Mouse (Mus musculus) forebrain, embryonic 12.5 days (tissue): Measurements from ENCODE around the gene Lmf1. TPM values are rescaled to one million over a fixed set of nuclear protein-coding genes. Genes with fewer than 3 reads are reported as not detected.
A peak's percentile ranks its signal among the peaks of the same experiment; 100 is the strongest.

Experiments used
- ATAC-seq: fragments of 200-750 bp; cut with Nextera tagmentation; 2 replicates; pipeline ENCODE4 v1.8.0; 2017; ENCODE audit warnings: moderate TSS enrichment; ENCODE audit not compliant: low FRiP score
- H3K27ac ChIP-seq: fragments of 300-500 bp; sonication (generic); 2 replicates; pipeline ENCODE4 v1.5.1; 2016; ENCODE audit warnings: mild to moderate bottlenecking
- H3K27me3 ChIP-seq: fragments of 300-500 bp; sonication (generic); 2 replicates; pipeline ENCODE4 v1.6.1; 2016; ENCODE audit warnings: mild to moderate bottlenecking
- H3K36me3 ChIP-seq: fragments of 300-500 bp; sonication (generic); replicated peaks from 2 replicates; pipeline ENCODE4 v1.6.1; 2016; ENCODE audit warnings: mild to moderate bottlenecking
- H3K4me1 ChIP-seq: fragments of 300-500 bp; sonication (generic); 2 replicates; pipeline ENCODE4 v1.6.1; 2016
- H3K4me2 ChIP-seq: fragments of 300-500 bp; sonication (generic); 2 replicates; pipeline ENCODE4 v1.6.1; 2016; ENCODE audit warnings: mild to moderate bottlenecking, moderate library complexity
- H3K4me3 ChIP-seq: fragments of 300-500 bp; sonication (generic); replicated peaks from 2 replicates; pipeline ENCODE4 v1.5.1; 2016; ENCODE audit warnings: mild to moderate bottlenecking
- H3K9ac ChIP-seq: fragments of 300-500 bp; sonication (generic); 2 replicates; pipeline ENCODE4 v1.6.1; 2016; ENCODE audit warnings: mild to moderate bottlenecking
- H3K9me3 ChIP-seq: fragments of 300-500 bp; sonication (generic); 2 replicates; pipeline ENCODE4 v1.6.1; 2016
- WGBS: fragments of 180-500 bp; shearing (Covaris S2); methylation state at CpG from one replicate; pipeline ENCODE4 v1.1.7; 2016; 5-methylcytosine and 5-hydroxymethylcytosine counted together
- polyA plus RNA-seq: library from polyadenylated mRNA; unstranded; fragments of >200 nt; fragmentation: Nextera tagmentation; extraction: Ambion mirVana; gene quantifications from 2 replicates; pipeline ENCODE4 v1.2.1, GENCODE M21; 2016

Lmf1 gene
- polyA plus RNA-seq, 1 experiment from 2014 or later, result 21.0 TPM

GRCm38 (mm10) chr17:25656826-25657189 is 77.9 kb downstream of the Lmf1 start:
- H3K27ac ChIP-seq, result no peak overlapping the region
- 0 out of 2 replicates have a peak, but pooled peaks cover 4% of the 10 kb centered on the region for H3K4me1 ChIP-seq
- no peak overlapping the region; the same call in 1 of the 2 replicates for H3K9ac ChIP-seq
- no peak for ATAC-seq
- H3K36me3 ChIP-seq, result peaks cover 17% of the 10 kb centered on the region; the same call in 1 of the 2 replicates
- H3K9me3 ChIP-seq, result no peaks in the 10 kb centered on the region
- H3K4me2 ChIP-seq, result no peak overlapping the region
- no peak overlapping the region for H3K4me3 ChIP-seq
- H3K27me3 ChIP-seq, result no peaks in the 10 kb centered on the region
- WGBS, result 68% methylated on average over 3 of the region's 3 CpGs

GRCm38 (mm10) chr17:25663213-25663835 is 84.4 kb downstream of the Lmf1 start:
- H3K36me3 ChIP-seq, result no peaks in the 10 kb centered on the region
- peak overlapping the region; percentile 14; the same call in 1 of the 2 replicates for H3K9ac ChIP-seq
- H3K4me3 ChIP-seq, result no peak overlapping the region
- no peaks in the 10 kb centered on the region for H3K27me3 ChIP-seq
- H3K4me1 ChIP-seq, result peaks cover 21% of the 10 kb centered on the region
- no peaks in the 10 kb centered on the region for H3K9me3 ChIP-seq
- ATAC-seq, result no peak
- 69% methylated on average over 12 of the region's 12 CpGs for WGBS
- H3K4me2 ChIP-seq, result no peak overlapping the region
- no peak overlapping the region for H3K27ac ChIP-seq

GRCm38 (mm10) chr17:25665485-25665884 is 86.6 kb downstream of the Lmf1 start:
- H3K9ac ChIP-seq, result no peak overlapping the region
- ATAC-seq, result no peak
- H3K4me2 ChIP-seq, result no peak overlapping the region
- H3K4me1 ChIP-seq, result peaks cover 26% of the 10 kb centered on the region
- no peaks in the 10 kb centered on the region for H3K9me3 ChIP-seq
- H3K27me3 ChIP-seq, result no peaks in the 10 kb centered on the region
- H3K4me3 ChIP-seq, result no peak overlapping the region
- H3K36me3 ChIP-seq, result no peaks in the 10 kb centered on the region
- no peak overlapping the region for H3K27ac ChIP-seq
- 91% methylated on average over 6 of the region's 6 CpGs for WGBS

GRCm38 (mm10) chr17:25665891-25666290 is 87.0 kb downstream of the Lmf1 start:
- H3K4me1 ChIP-seq, result peaks cover 26% of the 10 kb centered on the region
- no peaks in the 10 kb centered on the region for H3K36me3 ChIP-seq
- no peak for ATAC-seq
- no peak overlapping the region for H3K27ac ChIP-seq
- 84% methylated on average over 8 of the region's 8 CpGs for WGBS
- H3K9ac ChIP-seq, result no peak overlapping the region
- H3K4me3 ChIP-seq, result no peak overlapping the region
- H3K9me3 ChIP-seq, result no peaks in the 10 kb centered on the region
- H3K4me2 ChIP-seq, result no peak overlapping the region
- H3K27me3 ChIP-seq, result no peaks in the 10 kb centered on the region

- Histone ChIP-seq H3K4me3 (no peak overlapping the region), H3K4me2 (no peak overlapping the region), H3K9me3 (no peaks in the 10 kb centered on the region), H3K36me3 (no peaks in the 10 kb centered on the region), H3K27me3 (no peaks in the 10 kb centered on the region), H3K27ac (0 out of 2 replicates have a peak overlapping the region, but pooled peaks have one; percentile 19), H3K9ac (no peak overlapping the region; the same call in 1 of the 2 replicates), H3K4me1 (peaks cover 21% of the 10 kb centered on the region)
- WGBS, result 65% methylated on average over 7 of the region's 7 CpGs
- ATAC-seq, result peak; percentile 66
Measured at GRCm38 (mm10) chr17:25668481-25669055, 89.7 kb downstream of the Lmf1 start.

GRCm38 (mm10) chr17:25672982-25673381 is 94.1 kb downstream of the Lmf1 start:
- H3K27ac ChIP-seq, result no peak overlapping the region
- H3K4me3 ChIP-seq, result no peak overlapping the region
- no peak for ATAC-seq
- peaks cover 10% of the 10 kb centered on the region for H3K4me1 ChIP-seq
- no peak overlapping the region for H3K9ac ChIP-seq
- no peak overlapping the region for H3K4me2 ChIP-seq
- no peaks in the 10 kb centered on the region for H3K27me3 ChIP-seq
- H3K9me3 ChIP-seq, result peaks cover 9% of the 10 kb centered on the region; the same call in 1 of the 2 replicates
- no peaks in the 10 kb centered on the region for H3K36me3 ChIP-seq

- Histone ChIP-seq H3K9ac (no peak overlapping the region), H3K9me3 (peaks cover 9% of the 10 kb centered on the region; the same call in 1 of the 2 replicates), H3K4me1 (peaks cover 28% of the 10 kb centered on the region), H3K4me2 (no peak overlapping the region), H3K27ac (no peak overlapping the region), H3K4me3 (no peak overlapping the region), H3K27me3 (no peaks in the 10 kb centered on the region), H3K36me3 (no peaks in the 10 kb centered on the region)
- 47% methylated on average over 6 of the region's 6 CpGs for WGBS
- no peak for ATAC-seq
Measured at GRCm38 (mm10) chr17:25677969-25678368, 99.1 kb downstream of the Lmf1 start.

- peak overlapping the region; percentile 33 for H3K4me2 ChIP-seq
- H3K36me3 ChIP-seq, result no peaks in the 10 kb centered on the region
- H3K4me3 ChIP-seq, result no peak overlapping the region
- H3K9ac ChIP-seq, result peak overlapping the region; percentile 36; the same call in 1 of the 2 replicates
- H3K4me1 ChIP-seq, result peaks cover 28% of the 10 kb centered on the region
- H3K9me3 ChIP-seq, result peaks cover 9% of the 10 kb centered on the region; the same call in 1 of the 2 replicates
- H3K27me3 ChIP-seq, result no peaks in the 10 kb centered on the region
- 3% methylated on average over 5 of the region's 5 CpGs for WGBS
- peak overlapping the region; percentile 72 for H3K27ac ChIP-seq
- peak; percentile 58; the same call in 1 of the 2 replicates for ATAC-seq
Measured at GRCm38 (mm10) chr17:25679818-25680217, 100.9 kb downstream of the Lmf1 start.

- no peak for ATAC-seq
- H3K27me3 ChIP-seq, result peaks cover 1% of the 10 kb centered on the region; the same call in 1 of the 2 replicates
- H3K36me3 ChIP-seq, result no peaks in the 10 kb centered on the region
- peaks cover 28% of the 10 kb centered on the region for H3K4me1 ChIP-seq
- H3K4me2 ChIP-seq, result no peak overlapping the region
- no peak overlapping the region for H3K9ac ChIP-seq
- H3K27ac ChIP-seq, result no peak overlapping the region
- 86% methylated on average over 4 of the region's 4 CpGs for WGBS
- H3K4me3 ChIP-seq, result no peak overlapping the region
- no peaks in the 10 kb centered on the region for H3K9me3 ChIP-seq
Measured at GRCm38 (mm10) chr17:25681636-25682035, 102.8 kb downstream of the Lmf1 start.

- peaks cover 11% of the 10 kb centered on the region for H3K4me1 ChIP-seq
- no peaks in the 10 kb centered on the region for H3K36me3 ChIP-seq
- H3K4me2 ChIP-seq, result no peak overlapping the region
- no peaks in the 10 kb centered on the region for H3K9me3 ChIP-seq
- 52% methylated on average over 7 of the region's 7 CpGs for WGBS
- no peak overlapping the region for H3K27ac ChIP-seq
- no peak overlapping the region for H3K9ac ChIP-seq
- no peak overlapping the region for H3K4me3 ChIP-seq
- peaks cover 5% of the 10 kb centered on the region; the same call in 1 of the 2 replicates for H3K27me3 ChIP-seq
- ATAC-seq, result no peak
Measured at GRCm38 (mm10) chr17:25686323-25686722, 107.4 kb downstream of the Lmf1 start.

GRCm38 (mm10) chr17:25688922-25689321 is 110.0 kb downstream of the Lmf1 start:
- Histone ChIP-seq H3K9ac (no peak overlapping the region), H3K27ac (no peak overlapping the region), H3K27me3 (peaks cover 5% of the 10 kb centered on the region; the same call in 1 of the 2 replicates), H3K9me3 (no peaks in the 10 kb centered on the region), H3K4me1 (peaks cover 11% of the 10 kb centered on the region), H3K4me2 (no peak overlapping the region), H3K4me3 (no peak overlapping the region), H3K36me3 (no peaks in the 10 kb centered on the region)
- 66% methylated on average over 4 of the region's 4 CpGs for WGBS
- no peak for ATAC-seq

GRCm38 (mm10) chr17:25696263-25696662 is 117.4 kb downstream of the Lmf1 start:
- Histone ChIP-seq H3K9me3 (no peaks in the 10 kb centered on the region), H3K4me3 (no peak overlapping the region), H3K36me3 (no peaks in the 10 kb centered on the region), H3K27me3 (no peaks in the 10 kb centered on the region; the same call in none of the 2 replicates), H3K4me1 (no peaks in the 10 kb centered on the region), H3K9ac (no peak overlapping the region), H3K27ac (no peak overlapping the region), H3K4me2 (no peak overlapping the region)
- 47% methylated on average over 1 of the region's 1 CpGs for WGBS
- ATAC-seq, result no peak

- Histone ChIP-seq H3K9me3 (no peaks in the 10 kb centered on the region), H3K4me3 (no peak overlapping the region), H3K9ac (no peak overlapping the region), H3K4me1 (no peaks in the 10 kb centered on the region), H3K27me3 (peaks cover 3% of the 10 kb centered on the region), H3K4me2 (no peak overlapping the region), H3K27ac (no peak overlapping the region), H3K36me3 (no peaks in the 10 kb centered on the region)
- ATAC-seq, result 0 out of 2 replicates have a peak, but pooled peaks have one; percentile 53
- WGBS, result 11% methylated on average over 7 of the region's 7 CpGs
Measured at GRCm38 (mm10) chr17:25698446-25698845, 119.6 kb downstream of the Lmf1 start.
